Mouse (Mus musculus) lung, postnatal 14 days (tissue): Measurements from ENCODE around the gene Supt6.
"Not testable (repeated sequence)": the region's sequence is repeated elsewhere in the genome, so short reads cannot be mapped to it uniquely, and the experiment has no call there.

Experiments used
- DNase-seq: peaks from one replicate; pipeline ENCODE4 v3.0.0; 2021

Gene Supt6

GRCm38 (mm10) chr11:78215709-78216317, 30.0 kb downstream of the Supt6 start:
- no peak for DNase-seq

GRCm38 (mm10) chr11:78213086-78213817, 32.5 kb downstream of the Supt6 start:
- DNase-seq, result peak; percentile 14

DNA sequence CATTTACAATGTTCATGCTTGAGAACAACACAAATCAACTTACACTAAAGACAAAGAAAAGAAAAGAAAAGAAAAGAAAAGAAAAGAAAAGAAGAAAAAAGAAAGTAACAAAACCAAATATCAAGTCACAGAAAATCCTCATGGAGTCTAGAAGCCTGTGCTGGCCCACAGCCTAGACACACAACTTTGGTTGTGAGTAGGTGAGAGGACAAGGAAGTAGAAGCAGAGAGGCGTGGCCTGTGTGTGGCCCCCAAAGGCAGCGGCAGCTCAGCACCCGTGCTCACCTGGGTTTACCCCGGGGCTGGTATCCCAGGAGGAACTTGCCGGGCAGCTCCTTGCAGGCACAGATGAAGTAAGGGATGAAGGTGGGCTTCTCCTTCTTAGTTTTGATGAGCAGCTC, 34.3 kb downstream of the Supt6 start:
- DNase-seq, result no peak

DNA sequence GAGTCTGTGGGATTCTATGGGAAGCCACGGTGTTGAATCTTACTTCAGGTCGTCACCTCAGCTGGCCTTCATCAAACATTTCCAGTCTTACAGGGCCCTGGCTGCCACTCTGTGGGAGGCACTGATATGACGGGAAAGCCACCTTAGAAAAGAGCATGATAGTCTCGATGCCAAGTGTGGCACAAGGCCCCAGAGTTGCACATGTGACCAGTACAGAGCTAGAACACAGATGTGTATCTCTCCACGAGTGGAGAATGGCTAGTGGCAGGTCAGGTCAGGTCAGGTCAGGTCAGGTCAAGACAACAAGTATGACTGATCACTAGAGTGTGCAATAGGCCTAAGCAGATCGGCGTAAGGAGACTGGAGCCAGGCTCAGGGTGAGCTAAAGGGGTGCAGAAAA, 35.2 kb downstream of the Supt6 start:
- DNase-seq, result no peak

- no peak for DNase-seq
Measured at GRCm38 (mm10) chr11:78209886-78210285, 35.9 kb downstream of the Supt6 start.

DNA sequence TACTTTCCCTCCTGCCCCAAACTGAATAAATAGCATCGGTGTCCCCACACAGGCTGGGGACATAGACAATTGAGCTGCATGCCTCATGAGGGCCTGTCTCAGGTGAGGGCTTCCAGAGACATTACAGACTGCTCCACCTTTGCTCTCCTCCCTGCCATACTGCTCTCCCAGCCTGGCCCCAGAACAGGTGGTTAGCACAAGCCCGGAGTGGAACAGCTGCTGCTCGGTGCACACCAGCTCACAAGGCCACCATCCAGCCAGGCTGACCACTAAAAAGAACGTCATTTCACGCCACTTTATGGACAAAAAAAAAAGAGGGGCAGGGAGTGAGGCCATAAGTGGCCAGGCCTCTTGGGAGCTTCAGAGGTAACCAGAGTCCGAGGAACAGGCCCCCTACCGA, 38.6 kb downstream of the Supt6 start:
- DNase-seq, result no peak

GRCm38 (mm10) chr11:78205361-78206206, 40.2 kb downstream of the Supt6 start:
- DNase-seq, result no peak

- DNase-seq, result no peak
Measured at GRCm38 (mm10) chr11:78204287-78204686, 41.5 kb downstream of the Supt6 start.

- no peak for DNase-seq
Measured at GRCm38 (mm10) chr11:78202372-78202771, 43.4 kb downstream of the Supt6 start.

DNA sequence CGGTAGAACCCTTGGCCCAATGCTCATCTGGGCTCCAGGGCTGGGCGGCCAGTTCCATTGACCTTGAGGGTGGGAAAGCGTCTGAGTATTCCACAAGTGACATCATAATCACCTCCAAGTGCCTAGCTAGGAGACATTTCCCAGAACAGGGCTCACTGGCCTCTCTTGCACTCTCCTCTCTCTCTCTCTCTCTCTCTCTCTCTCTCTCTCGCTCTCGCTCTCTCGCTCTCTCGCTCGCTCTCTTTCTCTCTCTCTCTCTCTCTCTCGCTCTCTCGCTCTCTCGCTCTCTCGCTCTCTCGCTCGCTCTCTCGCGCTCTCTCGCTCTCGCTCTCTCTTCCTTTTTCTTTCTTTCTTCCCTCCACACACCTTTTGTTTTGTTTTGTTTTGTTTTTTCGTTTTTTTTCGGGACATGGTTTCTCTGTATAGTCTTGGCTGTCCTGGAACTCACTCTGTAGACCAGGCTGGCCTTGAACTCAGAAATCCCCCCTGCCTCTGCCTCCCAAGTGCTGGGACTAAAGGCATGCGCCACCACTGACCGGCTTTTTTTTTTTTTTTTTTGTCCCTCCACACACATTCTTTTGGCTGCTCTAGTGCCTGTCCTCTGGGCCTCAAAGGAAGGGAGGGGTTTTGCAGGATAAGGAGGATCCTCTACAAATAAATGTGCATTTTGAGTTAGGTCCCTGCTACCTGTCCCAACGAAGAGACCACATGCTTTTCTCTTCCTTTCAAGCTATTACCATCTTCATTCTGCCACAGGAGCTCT, 50.5 kb downstream of the Supt6 start:
- no peak for DNase-seq

DNA sequence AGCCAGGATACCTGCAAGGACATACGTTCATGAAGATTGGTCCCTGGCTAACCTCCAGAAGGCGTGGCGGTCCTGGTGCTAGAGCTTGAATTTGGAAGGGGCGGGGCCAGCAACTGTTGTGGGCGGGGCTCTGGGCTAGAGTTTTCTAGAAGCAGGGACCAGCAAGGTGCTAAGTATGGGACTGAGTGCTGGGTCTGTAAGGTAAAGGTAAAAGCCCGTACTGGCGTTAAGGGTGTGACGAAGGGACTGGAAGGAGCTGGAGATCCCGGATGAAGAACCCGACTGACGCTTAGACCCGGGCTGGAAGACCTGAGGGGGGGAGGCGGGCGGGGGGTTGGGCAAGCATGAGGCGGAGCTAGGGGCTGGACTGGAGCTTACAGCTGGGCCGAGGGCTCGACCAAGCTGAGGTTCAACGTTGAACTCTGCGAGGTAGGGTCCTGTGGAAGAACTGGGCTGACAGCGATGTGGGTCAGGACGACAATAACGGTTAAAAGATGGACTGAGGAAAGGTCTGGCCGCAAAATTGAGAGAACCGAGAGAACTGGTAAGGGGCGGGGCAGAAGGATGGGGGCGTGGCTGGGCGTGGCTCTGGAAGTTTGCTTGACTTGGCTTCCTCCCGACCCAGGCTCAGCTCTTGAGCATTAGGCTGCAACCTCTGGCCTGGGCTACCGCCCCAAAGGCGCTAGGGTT, 51.2 kb downstream of the Supt6 start:
- DNase-seq, result peak; percentile 86

DNA sequence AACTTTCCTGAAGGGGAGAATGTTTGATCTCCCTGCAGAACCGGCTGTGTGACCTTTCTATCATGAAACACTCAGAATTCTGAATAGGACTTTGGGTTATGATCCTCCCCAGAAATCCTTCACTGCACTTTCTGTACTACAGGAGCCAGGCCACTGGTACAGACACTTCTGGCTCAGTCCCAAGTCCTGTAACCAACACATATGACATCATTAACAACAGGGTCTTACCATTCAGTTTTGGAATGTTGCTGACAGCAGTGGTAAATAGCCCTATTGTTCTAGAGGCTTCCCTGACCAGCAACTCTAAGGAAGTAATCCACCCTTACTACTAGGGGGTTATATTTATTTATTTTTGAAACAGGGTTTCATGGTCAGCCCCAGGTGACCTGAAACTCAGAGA, 52.7 kb downstream of the Supt6 start, which contains the start of gene Proca1:
TSS of gene Proca1 (plus strand) at position 280 of the 400 bp plus-strand sequence.
- DNase-seq, result no peak

GRCm38 (mm10) chr11:78190041-78190440, 55.7 kb downstream of the Supt6 start:
- no peak for DNase-seq

GRCm38 (mm10) chr11:78189234-78190040, 56.4 kb downstream of the Supt6 start:
- peak; percentile 70 for DNase-seq

DNA sequence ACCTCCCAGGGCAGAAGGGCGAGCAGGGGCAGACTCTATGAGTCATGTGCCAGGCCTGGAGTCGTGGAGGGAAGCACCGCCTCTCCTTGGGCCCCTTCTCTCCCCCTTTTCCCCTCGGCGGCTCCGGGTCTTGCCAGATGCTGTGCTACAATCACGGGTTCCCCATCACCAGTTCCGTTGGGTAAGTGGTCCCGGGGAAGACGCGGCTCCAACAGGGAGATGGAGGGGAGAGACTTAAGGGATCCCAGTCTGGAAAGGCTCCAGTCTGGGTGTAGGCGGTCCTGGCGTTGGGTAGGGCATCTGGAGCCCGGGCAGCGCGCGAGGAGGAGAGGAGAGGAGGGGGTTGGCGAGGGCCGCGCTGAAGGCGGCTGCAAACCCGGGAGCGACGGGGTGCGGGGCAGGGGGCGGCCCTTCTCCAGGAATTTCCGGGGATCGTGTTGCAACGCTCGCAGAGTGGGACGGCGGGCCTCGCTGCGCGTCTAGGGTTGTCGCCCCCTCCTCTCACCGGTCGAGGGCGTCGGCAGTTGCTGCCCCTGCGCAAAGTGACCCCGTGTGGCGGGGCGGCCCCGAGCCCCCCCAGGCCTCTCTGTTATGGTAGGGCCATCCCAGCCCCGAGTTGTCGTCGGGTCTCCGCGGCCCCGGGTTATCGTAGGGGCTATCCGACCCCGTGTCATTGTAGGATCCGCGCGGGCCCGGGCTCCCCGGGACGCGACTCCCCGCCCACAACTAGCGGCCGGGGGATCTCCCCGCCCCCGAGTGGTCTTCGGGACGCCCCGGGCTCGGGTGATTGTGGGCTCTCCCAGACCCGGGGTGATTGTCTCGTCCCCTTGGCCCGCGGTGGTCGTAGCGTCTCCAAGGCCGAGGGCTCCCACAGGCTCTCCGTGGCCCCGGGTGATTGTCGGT, 57.2 kb downstream of the Supt6 start, which contains the start of gene Rab34:
TSS of gene Rab34 (plus strand) at position 100 of the 903 bp plus-strand sequence.
- peak; percentile 79 for DNase-seq

GRCm38 (mm10) chr11:78184702-78185101, 61.1 kb downstream of the Supt6 start:
- not testable (repeated sequence) for DNase-seq

- no peak for DNase-seq
Measured at GRCm38 (mm10) chr11:78183884-78184514, 61.8 kb downstream of the Supt6 start.

GRCm38 (mm10) chr11:78182961-78183844, 62.6 kb downstream of the Supt6 start, which contains the start of gene Rpl23a:
TSS of gene Rpl23a (minus strand) at chr11:78183584.
- peak; percentile 75 for DNase-seq
